Mouse (Mus musculus): ENCODE results near the gene Emilin2.

Emilin2 gene

DNA sequence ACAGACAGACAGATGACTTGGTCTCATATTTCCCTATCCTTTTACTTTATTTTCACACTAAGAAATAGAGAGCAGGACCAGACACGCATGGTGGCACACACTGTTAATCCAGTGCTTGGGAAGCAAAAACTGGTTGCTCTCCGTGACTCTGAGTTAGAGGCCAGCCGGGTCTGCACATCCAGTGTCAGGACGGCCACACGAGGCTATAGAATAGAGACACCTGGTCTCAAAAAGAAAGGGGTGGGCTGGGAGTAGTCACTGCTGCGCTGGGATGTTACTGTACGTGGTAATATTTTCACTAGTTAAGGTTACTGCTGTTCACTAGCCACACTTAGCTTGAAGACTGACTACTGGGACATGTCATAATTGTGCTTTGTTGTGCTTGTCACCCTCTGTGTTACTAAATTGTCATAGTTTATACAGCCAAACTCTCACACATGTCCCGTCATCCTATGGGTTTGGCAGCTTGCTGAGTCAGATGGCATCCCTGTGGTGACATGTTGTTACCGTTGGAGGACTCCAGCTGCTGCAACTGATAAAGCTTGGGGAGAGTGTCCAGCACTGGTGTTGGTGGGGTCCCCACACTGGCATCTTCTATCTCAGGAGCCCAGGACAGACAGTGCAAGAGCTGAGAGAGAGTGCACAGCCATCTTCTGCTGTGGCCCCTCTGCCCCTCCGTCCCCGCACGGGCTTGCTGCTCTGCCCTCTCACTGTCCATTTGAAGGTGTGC lies 76.4 kb downstream of the Emilin2 start:
- DNase-seq (ENCODE audit: extremely low read depth, low read depth): peak; percentile 75

DNA sequence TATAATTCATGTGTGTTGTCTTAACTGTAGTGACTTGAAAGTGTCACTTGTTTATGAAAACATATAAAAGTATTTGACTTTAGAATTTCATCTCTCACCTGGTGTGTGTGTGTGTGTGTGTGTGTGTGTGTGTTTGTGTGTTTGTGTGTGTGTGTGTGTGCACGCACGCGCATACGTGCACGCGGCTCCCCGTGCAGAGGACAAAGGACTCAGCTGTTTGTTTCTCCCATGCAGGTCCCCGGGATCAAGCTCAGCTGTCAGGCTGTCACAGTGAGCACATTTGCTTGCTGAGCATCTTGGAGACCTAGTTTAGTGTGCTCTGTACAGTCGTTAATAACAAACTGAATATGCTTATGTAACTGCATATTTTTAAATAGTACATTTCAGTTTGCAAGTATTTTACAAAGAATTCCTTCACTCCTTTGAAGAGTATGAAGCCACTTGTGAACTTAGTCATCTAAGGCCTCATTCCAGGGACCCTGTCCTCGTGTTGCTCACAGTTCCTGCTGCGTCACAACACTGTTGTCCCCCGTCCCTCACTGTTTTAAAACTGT lies 77.7 kb downstream of the Emilin2 start:
- no peak for DNase-seq (ENCODE audit: extremely low read depth, low read depth)

DNA sequence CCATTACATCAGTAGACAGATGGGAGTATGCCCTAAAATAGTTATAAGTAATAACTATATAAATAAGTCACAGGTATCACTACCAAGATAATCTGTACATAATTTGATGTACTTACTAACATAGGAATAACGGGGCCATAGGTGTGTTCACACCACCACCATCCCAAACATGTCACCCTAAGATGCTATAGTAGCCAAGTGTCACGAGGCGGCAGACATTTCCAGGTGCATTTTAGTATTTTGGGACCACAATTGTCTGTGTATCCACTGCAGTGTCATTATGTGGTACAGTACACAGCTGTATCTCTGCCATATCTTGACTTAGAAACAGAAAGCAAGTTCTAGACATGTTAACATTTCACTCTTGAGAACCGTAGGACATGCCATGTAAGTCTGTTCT lies 78.6 kb downstream of the Emilin2 start:
- DNase-seq (ENCODE audit: extremely low read depth, low read depth): no peak

DNA sequence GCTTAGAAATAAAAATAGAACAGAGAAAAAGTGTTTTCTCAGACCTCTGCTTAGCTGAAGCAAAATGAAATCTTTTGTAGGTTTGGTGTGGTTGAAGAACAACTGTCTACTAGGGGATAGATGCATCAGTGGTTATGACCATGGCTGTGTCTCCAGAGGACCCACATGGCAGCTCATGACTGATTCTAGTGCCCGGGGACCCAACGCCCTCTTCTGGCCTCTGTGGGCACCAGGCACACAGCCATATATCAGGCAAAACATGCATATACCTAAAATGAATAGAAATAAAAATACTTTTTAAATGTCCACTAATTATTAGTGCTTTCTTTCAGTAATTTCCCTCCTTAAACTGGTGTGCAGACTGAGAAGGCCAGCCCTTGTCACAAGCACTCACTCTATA lies 79.8 kb downstream of the Emilin2 start:
- DNase-seq (ENCODE audit: extremely low read depth, low read depth): no peak

DNA sequence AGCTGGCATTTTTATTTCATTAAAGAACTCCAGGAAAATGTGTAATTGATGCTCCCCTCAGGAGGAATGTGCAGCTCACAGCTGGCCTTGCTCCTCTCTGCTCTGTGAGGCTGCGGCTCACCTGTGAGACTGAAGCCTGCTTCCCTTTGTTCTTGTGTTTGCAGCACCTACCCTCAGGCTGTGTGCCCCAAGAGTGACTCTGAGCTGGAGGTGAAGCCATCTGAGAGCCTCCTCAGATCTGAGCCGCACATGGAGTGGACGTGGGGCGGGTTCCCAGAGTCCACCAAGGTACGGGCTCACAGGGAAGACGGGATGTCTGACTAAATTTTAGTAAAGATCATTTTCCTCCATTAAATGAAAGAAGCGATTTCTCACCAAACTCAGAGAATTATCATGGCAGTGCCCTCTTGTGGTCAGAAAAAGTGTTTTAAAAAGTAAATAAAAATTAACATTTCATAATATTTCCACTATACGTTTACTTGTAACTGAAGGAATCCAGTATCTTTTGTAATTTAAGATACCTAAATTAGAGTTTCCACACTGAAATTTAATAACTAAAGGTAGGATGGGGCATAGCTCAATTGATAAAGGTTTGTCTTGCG lies 81.6 kb downstream of the Emilin2 start:
- no peak for DNase-seq (ENCODE audit: extremely low read depth, low read depth)

DNA sequence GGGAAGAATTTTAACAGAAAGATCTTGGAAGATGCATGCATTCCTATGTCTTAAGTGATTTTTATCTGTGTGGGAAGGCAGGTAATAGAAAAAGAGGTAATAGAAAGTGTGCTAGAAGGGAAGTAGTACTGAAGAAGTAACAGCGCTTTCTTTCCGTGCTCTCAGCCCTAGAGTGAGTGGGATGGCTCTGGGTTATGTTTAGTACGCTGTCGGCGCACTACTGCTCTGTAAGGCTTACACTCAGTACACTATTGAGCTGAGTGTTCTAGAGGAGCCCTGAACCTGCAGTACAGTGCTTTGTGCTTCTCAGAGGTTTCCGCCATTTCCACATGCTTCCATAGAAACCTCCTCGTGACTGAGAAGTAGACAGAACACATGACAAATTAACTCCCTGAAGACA lies 83.1 kb downstream of the Emilin2 start:
- DNase-seq (ENCODE audit: extremely low read depth, low read depth): no peak

DNA sequence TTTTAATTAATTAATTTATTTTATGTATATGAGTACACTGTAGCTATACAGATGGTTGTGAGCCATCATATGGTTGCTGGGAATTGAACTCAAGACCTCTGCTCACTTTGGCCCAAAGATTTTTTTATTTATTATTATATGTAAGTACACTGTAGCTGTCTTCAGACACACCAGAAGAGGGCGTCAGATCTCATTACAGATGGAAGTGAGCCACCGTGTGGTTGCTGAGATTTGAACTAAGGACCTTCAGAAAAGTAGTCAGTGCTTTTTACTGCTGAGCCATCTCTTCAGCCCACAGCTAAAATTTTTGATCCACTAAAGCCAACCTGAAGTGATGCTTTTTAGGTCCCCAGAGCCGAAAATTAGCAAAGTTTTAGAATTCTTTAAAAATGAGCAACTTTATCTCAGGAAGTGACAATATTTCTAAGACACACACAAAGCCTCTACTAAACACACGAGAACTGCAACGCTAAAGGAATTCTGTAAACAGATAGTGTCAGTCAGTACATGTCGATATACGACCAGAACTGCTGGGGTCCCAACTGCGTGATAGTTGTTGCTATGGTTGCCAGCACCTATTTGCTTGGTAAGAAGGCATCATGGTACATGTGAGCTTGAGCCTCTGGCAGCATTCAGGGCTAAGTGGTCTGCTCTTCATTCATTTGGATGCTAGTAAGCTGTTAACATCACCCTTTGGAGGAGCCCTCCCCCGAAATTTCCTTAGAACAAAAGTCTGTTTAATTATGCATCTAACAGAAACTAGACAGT lies 84.5 kb downstream of the Emilin2 start:
- no peak for DNase-seq (ENCODE audit: extremely low read depth, low read depth)

DNA sequence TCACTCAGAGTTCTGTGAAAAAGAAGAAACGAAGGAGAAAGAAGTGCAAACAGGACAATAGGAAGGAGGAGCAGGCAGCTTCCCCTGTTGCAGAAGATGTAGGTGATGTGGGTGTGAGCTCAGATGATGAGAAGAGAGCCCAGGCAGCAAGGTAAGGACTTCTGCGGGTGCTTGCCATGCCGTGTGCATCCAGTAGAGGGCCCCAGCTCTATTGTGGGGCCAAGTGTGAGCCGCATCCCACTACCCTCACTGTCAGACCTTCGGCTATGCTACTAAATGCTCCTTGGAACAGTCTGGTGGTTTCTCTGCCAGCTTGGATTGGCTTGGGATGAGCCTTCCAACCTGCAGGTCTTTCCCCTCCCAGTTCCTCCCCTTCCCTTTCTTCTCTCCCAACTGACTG lies 86.7 kb downstream of the Emilin2 start:
- DNase-seq (ENCODE audit: extremely low read depth, low read depth): no peak

DNA sequence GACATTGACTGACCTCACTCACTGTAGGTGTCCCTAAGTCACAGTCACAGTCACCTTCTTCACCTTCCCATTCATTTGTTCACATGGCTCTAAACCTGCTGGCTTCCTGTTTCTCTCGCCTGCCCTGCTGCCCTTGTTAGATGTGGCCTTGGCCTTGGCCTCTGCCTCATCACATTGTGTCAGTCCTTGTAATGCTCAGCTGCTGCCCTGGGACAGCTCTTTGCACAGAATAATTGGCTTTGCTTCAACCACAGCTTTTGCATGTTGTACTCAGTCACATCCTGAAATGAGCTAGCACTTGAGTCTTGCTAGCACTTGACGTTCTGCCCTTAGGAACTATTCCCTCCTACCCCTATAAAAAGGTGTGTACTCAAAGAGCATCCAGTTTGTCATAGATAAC lies 87.3 kb downstream of the Emilin2 start:
- no peak for DNase-seq (ENCODE audit: extremely low read depth, low read depth)

DNA sequence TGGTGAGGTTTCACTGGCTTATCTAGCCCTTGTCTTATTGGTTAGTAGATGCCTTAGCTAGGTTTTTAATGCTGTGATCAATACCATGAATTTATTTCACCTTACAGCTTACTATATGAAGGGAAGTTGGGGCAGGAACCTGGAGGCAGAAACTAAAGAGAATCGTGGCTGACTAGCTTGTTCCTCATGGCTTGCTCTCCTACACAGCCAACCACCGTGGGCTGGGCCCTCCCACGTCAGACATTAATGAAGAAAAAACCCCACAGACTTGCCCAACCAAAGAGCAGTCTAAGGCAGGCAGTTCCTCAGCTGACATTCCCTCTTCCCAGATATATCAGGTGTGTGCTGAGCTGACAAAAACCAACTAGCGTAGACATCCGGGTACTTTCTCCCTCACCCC lies 88.1 kb downstream of the Emilin2 start:
- DNase-seq (ENCODE audit: extremely low read depth, low read depth): no peak

DNA sequence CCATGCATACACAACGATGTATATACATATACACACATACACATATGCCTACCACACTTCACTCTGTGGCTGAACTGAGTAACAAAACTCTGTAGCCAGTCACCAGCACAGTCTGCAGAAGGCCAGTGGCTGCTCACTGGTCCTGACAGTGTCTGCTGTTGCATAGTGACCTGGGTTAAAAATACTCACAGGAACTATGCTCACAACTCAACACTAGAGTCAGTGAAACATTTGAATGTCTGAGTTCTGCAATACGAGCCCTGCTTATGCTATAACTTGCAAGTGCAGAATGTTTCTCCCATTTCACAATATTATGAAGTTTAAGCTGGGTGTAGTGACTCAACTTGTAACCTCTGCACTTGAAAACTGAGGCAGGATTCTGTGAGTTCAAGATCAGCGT lies 90.4 kb downstream of the Emilin2 start:
- DNase-seq (ENCODE audit: extremely low read depth, low read depth): no peak

DNA sequence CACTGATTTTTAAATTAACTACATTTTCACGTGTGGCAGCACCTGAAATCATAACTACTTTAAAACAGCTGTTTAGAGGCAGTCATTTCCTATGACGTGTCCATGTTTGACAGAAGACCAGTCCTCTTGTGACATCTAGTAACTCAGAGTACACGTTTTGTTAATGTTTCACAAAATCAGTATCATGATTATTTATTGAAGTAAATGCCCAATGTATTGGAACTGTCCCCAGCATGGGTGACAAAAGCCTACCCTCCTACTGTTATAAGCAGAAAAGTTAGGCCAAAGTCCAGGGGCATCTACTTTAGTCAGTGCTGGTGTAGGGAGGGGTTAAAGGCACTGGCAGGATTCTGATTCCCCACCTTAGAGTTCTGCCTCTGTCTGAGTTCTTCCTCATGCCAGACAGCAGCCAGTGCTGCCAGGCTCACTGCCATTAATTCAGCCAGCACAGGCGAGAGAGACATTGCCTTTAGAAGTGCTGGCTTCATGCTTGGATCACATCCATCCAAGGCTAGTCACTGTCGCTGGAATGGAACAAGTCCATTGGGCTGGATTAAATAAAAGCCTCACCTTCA lies 94.6 kb downstream of the Emilin2 start:
- no peak for DNase-seq (ENCODE audit: extremely low read depth, low read depth)

DNA sequence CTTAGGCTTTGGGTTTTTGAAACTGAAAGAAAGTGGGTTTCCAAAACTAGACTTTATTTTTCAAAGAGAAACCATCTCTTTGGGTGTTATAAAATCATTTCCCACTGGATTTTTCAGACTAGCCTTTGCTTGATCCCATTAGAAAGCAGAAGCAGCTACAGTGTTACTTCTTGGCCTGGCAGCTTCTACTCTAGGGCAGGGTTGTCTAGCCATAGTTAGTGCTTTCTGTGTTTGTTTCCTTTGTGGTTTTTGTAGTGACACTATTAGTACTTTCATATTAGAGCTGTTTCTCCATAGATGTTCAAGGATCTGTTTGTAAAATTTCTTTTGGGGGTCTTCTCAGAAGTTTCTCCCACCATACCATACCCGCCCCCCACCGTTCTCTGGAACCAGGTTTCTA lies 95.5 kb downstream of the Emilin2 start:
- DNase-seq (ENCODE audit: extremely low read depth, low read depth): no peak

DNA sequence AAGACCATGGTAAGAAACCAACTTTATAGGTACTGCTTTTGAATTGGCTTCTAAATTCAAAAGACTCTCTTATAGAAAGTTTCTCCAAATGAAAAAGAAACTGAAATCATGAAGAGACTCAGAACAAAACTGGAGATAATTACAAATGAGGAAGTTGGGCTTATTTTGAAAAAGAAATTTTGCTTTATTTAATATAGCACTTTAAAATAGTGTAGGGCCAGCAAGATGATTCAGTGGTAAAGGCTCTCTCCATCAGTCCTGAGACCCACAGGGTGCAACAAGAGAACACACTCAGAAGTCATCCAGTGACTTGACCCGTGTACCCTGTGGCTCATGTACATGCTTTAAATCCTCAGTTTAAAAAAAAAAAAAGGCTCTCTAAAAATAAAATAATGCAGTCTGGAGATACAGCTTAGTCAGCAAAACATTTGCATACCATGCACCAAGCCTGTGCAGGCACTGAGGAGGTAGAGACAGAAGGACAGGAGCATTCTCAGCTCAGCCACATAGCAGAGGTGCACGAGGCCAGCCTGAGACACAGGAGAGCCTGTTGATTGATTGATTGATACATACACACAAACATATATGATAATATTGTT lies 96.4 kb downstream of the Emilin2 start:
- DNase-seq (ENCODE audit: extremely low read depth, low read depth): peak; percentile 34

DNA sequence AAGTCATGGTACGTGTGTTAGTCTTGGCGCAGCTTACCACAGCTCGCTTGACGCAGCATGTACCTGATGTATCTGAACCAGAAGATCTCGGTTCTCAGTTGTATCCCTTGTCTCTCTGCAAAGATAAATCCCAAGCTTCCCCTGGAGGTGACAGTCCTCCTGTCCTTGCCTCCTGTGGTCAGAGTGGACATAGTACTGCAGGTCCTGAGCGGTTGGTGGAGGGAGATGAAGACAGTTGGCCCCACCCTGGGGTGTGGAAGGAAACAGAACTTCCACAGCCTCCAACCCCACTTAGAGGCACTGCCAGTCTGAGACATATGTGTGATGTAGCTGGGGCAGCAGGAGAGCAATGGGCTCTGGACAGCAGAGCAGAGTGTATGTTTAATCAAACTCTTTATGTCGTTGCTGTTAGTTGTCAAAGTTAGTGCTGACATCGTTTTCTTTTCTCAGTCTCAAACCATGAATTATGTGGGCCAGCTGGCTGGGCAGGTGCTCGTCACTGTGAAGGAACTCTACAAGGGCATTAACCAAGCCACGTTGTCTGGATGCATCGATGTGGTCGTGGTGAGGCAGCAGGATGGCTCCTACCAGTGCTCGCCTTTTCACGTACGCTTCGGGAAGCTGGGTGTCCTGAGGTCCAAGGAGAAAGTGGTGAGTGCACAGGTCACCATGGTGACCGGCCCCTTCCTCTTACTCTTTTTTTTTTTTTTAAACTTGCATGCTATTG lies 97.1 kb downstream of the Emilin2 start:
- DNase-seq (ENCODE audit: extremely low read depth, low read depth): peak; percentile 27

DNA sequence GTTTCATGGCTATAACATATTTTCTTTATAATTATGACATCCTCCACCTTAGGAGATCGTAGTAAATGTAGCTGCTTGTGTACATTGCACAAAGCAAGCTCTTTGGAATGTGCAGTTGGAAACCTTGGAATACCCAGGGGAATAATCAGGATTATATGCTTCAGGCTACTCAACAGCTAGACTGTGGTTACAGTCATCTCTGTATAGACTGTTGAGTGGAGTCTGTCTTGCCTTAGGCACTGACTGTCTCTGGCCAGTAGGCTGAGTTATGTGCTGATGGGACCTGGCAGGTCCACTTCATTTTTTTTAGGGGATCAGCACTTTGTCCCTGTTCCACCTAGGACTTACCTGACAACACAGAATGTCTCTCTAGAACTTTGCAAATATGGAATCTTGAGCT lies 98.1 kb downstream of the Emilin2 start:
- DNase-seq (ENCODE audit: extremely low read depth, low read depth): no peak

DNA sequence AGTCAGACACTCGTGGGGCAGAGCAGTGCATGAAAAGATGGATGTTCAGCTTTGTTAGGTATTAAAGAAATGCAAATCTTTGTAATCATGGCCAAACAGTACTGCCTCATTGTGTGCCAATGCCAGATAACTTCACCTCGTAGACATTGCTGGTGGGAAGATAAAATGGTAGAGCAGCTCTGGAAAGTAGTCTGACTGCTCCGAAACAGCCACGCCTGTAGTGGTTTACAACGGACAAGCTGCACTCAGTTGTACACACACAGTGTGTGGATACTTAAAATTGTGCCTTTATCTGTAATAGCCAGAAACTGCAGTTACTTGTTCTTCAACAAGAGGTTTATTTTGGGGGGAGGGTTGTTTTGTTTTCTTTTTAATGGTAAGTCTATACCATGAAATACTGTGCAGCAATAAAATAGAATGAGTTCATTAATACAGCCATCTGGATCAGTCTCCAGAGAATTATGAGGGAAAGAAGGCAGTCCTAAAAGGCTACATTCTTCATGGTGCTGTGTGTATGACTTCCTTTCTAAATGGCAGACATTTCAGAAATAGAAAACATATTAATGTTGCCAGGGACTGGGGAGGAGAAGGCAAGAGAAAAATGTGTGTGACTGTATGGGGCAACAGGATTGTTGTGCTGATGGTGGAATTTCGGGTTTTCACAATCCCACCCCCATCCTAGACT lies 99.7 kb downstream of the Emilin2 start:
- DNase-seq (ENCODE audit: extremely low read depth, low read depth): peak; percentile 98

DNA sequence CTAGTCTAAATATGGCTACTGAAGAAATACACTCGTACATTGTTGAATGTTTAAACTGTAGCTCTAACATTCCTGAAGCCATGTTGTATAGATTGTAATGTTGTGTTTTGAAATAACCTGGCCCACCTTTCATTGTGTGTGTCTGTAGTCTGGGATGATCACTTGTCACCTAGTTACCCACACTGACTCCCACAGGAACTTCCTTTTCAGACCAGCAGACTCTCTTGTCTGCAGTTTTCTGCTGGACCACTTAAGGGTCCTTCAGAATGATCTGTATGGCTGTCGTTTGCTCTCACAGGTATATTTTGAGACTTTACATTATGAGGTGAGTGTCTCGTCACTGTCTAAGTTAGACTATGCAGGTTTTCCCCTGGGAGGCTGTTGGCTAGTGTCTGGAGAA lies 101.8 kb downstream of the Emilin2 start:
- DNase-seq (ENCODE audit: extremely low read depth, low read depth): no peak

DNA sequence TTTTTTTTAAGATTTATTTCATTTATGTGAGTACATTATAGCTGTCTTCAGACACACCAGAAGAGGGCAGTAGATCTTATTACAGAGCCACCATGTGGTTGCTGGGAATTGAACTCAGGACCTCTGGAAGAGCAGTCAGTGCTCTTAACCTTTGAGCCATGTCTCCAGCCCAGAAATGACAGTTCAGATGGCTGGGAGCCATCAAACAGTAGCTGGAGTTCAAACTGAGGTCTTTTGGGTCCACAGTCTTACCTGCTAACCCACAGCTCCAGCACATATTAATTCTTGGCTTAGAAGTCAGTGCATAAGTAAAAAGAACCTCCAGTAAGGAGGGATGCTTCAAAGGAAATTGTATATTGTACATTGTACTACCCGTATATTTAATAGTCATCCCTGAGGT lies 102.9 kb downstream of the Emilin2 start:
- no peak for DNase-seq (ENCODE audit: extremely low read depth, low read depth)

DNA sequence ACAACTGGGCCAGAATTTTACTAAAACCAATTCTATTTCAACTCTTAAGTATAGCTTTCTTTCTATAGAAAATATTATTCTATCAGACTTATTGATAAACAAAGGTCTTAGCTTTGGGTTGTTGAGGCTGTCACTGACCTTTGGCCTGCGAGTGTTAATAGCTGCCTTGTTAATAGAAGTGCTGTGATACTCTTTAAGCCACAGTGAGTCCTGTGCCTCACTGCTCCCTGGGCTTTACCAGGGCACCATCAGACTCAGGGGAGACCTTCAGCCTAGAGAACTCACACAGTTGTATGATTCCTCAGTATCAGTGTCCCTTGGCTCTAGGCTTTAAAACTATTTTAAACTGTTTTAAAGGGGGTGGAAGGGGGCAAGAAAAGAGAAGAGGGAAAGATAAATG lies 103.4 kb downstream of the Emilin2 start:
- DNase-seq (ENCODE audit: extremely low read depth, low read depth): no peak
